In genomic region chr8:75082181-75082805, GRCm38 (mm10) we compare ENCODE assay signal across 27 mouse cellular contexts. TPM values are rescaled to one million over a fixed set of nuclear protein-coding genes. Genes with fewer than 3 reads are reported as not detected.
DNase-seq lines count a peak whose midpoint lies in the region; ATAC-seq and TF ChIP-seq lines count a peak whose summit lies in the region.
"Had no signal": no experiment of that assay in that cellular context is flagged by ENCODE, and none has a peak within 500 bp of the region (broad histone marks: within the 10 kb centered on the region; RNA-seq: fewer than 3 reads in every experiment).

No protein-coding gene starts in this region.

- H3K4me2 ChIP-seq in liver, embryonic 11.5 days, result no peak overlapping the region
- no peak overlapping the region for H3K4me2 ChIP-seq in liver, embryonic 16.5 days (ENCODE audit: low read depth, low read length)
- H3K4me2 ChIP-seq: hindbrain, embryonic 13.5 days had no signal

- H3K27me3 ChIP-seq in liver, embryonic 11.5 days (replicated peaks; ENCODE audit: control insufficient read depth, insufficient read depth, low read length), result no peaks in the 10 kb centered on the region
- peaks cover 8% of the 10 kb centered on the region for H3K27me3 ChIP-seq in erythroblast, embryonic 14.5 days (ENCODE audit: control insufficient read depth)
- no peaks in the 10 kb centered on the region for H3K27me3 ChIP-seq in liver, embryonic 16.5 days (ENCODE audit: control insufficient read depth, insufficient read depth, low read depth, low read length)
- H3K27me3 ChIP-seq: heart, embryonic 13.5 days; hindbrain, embryonic 13.5 days had no signal

- no peaks in the 10 kb centered on the region for H3K36me3 ChIP-seq in liver, embryonic 11.5 days (ENCODE audit: control insufficient read depth, insufficient read depth, low read length)
- H3K36me3 ChIP-seq in erythroblast, embryonic 14.5 days (ENCODE audit: control insufficient read depth), result no peaks in the 10 kb centered on the region
- no peaks in the 10 kb centered on the region for H3K36me3 ChIP-seq in liver, embryonic 16.5 days (ENCODE audit: control insufficient read depth, insufficient read depth)
- H3K36me3 ChIP-seq: embryonic facial prominence, embryonic 10.5 days; G1E; heart, embryonic 13.5 days; hindbrain, embryonic 13.5 days had no signal

- WGBS in liver, embryonic 11.5 days, result 62% methylated on average over 6 of the region's 6 CpGs
- WGBS in liver, embryonic 16.5 days (ENCODE audit: insufficient replicate concordance), result 50% methylated on average over 6 of the region's 6 CpGs

- 0 out of 2 replicates have a peak, but pooled peaks cover 14% of the 10 kb centered on the region for H3K4me1 ChIP-seq in liver, embryonic 11.5 days (replicated peaks; ENCODE audit: control insufficient read depth, insufficient read depth, low read length)
- peaks cover 75% of the 10 kb centered on the region for H3K4me1 ChIP-seq in erythroblast, embryonic 14.5 days (ENCODE audit: control insufficient read depth)
- H3K4me1 ChIP-seq in liver, embryonic 16.5 days (ENCODE audit: control insufficient read depth, low read depth, low read length), result peaks cover 28% of the 10 kb centered on the region

- TF ChIP-seq CTCF in layer of hippocampus, adult 2 months (conservative IDR thresholded peaks at IDR 0.05), result no peak; the same call in 1 of the 2 replicates

- DNase-seq in liver, embryonic 11.5 days (ENCODE audit: low spot score), result no peak
- DNase-seq in liver, result no peak
- DNase-seq in right cerebral cortex, postnatal 25 days, result no peak
- DNase-seq in spleen, adult 18-20 months, result no peak
- no peak for DNase-seq in layer of hippocampus, adult 2 months (ENCODE audit: low spot score in 2 of 2)
- DNase-seq: adrenal gland, postnatal 10 days; cerebellum, adult 11 months; cerebellum, postnatal 10 days; forebrain, postnatal 0 days; gastrocnemius, postnatal 25 days; heart, adult 2 months; heart, postnatal 14 days; kidney, adult 8-10 months; kidney, postnatal 10 days; layer of hippocampus, postnatal 36 days; lung, adult 18-20 months; lung, postnatal 14 days; midbrain, embryonic 14.5 days; right cerebral cortex, postnatal 14 days; thymus, postnatal 25 days had no signal

- H3K9me3 ChIP-seq in liver, embryonic 11.5 days (ENCODE audit: control insufficient read depth, low read length), result no peaks in the 10 kb centered on the region
- peaks cover 9% of the 10 kb centered on the region for H3K9me3 ChIP-seq in erythroblast, embryonic 14.5 days (ENCODE audit: control insufficient read depth, low read length)
- no peaks in the 10 kb centered on the region for H3K9me3 ChIP-seq in liver, embryonic 16.5 days (replicated peaks; ENCODE audit: control insufficient read depth, low read length)
- H3K9me3 ChIP-seq: embryonic facial prominence, embryonic 10.5 days; G1E; heart, embryonic 13.5 days; hindbrain, embryonic 13.5 days had no signal

- no peak overlapping the region for H3K9ac ChIP-seq in liver, embryonic 11.5 days (ENCODE audit: low read depth, low read length)
- H3K9ac ChIP-seq in liver, embryonic 16.5 days (ENCODE audit: low read depth, low read length), result no peak overlapping the region
- H3K9ac ChIP-seq: forebrain, postnatal 0 days; heart, embryonic 13.5 days; hindbrain, embryonic 13.5 days had no signal

- peak overlapping the region; percentile 24; the same call in 1 of the 2 replicates for H3K27ac ChIP-seq in liver, embryonic 11.5 days (ENCODE audit: low read depth, low read length)
- 0 out of 2 replicates have a peak overlapping the region, but pooled peaks have one; percentile 3 for H3K27ac ChIP-seq in liver, embryonic 16.5 days (ENCODE audit: low read length)
- H3K27ac ChIP-seq in layer of hippocampus, adult 2 months, result no peak overlapping the region
- H3K27ac ChIP-seq: embryonic facial prominence, embryonic 10.5 days; heart, adult 2 months; hindbrain, embryonic 13.5 days had no signal

- H3K4me3 ChIP-seq in liver, embryonic 11.5 days (ENCODE audit: low read depth, low read length), result no peak overlapping the region
- peak overlapping the region; percentile 75 for H3K4me3 ChIP-seq in erythroblast, embryonic 14.5 days (replicated peaks)
- no peak overlapping the region for H3K4me3 ChIP-seq in liver, embryonic 16.5 days (ENCODE audit: low read depth, low read length)
- H3K4me3 ChIP-seq in layer of hippocampus, adult 2 months, result no peak overlapping the region
- H3K4me3 ChIP-seq: embryonic facial prominence, embryonic 10.5 days; heart, adult 2 months; hindbrain, embryonic 13.5 days had no signal

- ATAC-seq in liver, embryonic 11.5 days (replicated peaks; ENCODE audit: low FRiP score), result no peak
- ATAC-seq in liver, embryonic 16.5 days (ENCODE audit: low read depth), result no peak
- ATAC-seq: forebrain, postnatal 0 days; inflammation-experienced regulatory T-cells, adult 6 months had no signal

RNA-seq across cellular contexts. Expression of gene Hmox1, which starts 11.1 kb away (rescaled TPM):
- 80.3 and 95.8 TPM in 2 replicates for polyA plus RNA-seq in liver, embryonic 11.5 days (2014; fragmentation: Nextera tagmentation; extraction: Ambion mirVana)
- 3.0 and 5.4 TPM in 2 replicates for polyA plus RNA-seq in erythroblast, embryonic 14.5 days (2012)
- polyA plus RNA-seq in liver, embryonic 16.5 days (2015; fragmentation: Nextera tagmentation; extraction: Ambion mirVana), result 158 and 159 TPM in 2 replicates
- total RNA-seq in layer of hippocampus, adult 2 months (2021), result 1 to 10 TPM; 6.1 to 6.2 TPM

RNA-seq across cellular contexts. Expression of gene Mcm5, which starts 27.1 kb away (rescaled TPM):
- 278 and 324 TPM in 2 replicates for polyA plus RNA-seq in liver, embryonic 11.5 days (2014; fragmentation: Nextera tagmentation; extraction: Ambion mirVana)
- 11.0 and 11.4 TPM in 2 replicates for polyA plus RNA-seq in erythroblast, embryonic 14.5 days (2012)
- 130 and 137 TPM in 2 replicates for polyA plus RNA-seq in liver, embryonic 16.5 days (2015; fragmentation: Nextera tagmentation; extraction: Ambion mirVana)
- total RNA-seq in layer of hippocampus, adult 2 months (2021), result 1 to 10 TPM; 6.1 to 8.8 TPM

RNA-seq across cellular contexts. Expression of gene Tom1, which starts 48.8 kb away (rescaled TPM):
- 22.2 and 24.6 TPM in 2 replicates for polyA plus RNA-seq in liver, embryonic 11.5 days (2014; fragmentation: Nextera tagmentation; extraction: Ambion mirVana)
- polyA plus RNA-seq in erythroblast, embryonic 14.5 days (2012), result 0.33 and 0.47 TPM in 2 replicates
- polyA plus RNA-seq in liver, embryonic 16.5 days (2015; fragmentation: Nextera tagmentation; extraction: Ambion mirVana), result 14.0 and 14.4 TPM in 2 replicates
- total RNA-seq in layer of hippocampus, adult 2 months (2021), result 10 to 100 TPM; 38.7 to 40.5 TPM

Comparison
In these comparisons a context has a peak if more than half of its experiments do, and no peak if none do; other contexts are left out.
1. RNA of gene Hmox1, which starts 11.1 kb away (polyA plus RNA-seq): 158 to 159 TPM in liver, embryonic 16.5 days and 80.3 to 95.8 TPM in liver, embryonic 11.5 days; 3.0 to 5.4 TPM in erythroblast, embryonic 14.5 days; every median in the first group is over 10 times any median in the second.
2. RNA of gene Mcm5, which starts 27.1 kb away (polyA plus RNA-seq): 278 to 324 TPM in liver, embryonic 11.5 days and 130 to 137 TPM in liver, embryonic 16.5 days; 11.0 to 11.4 TPM in erythroblast, embryonic 14.5 days; every median in the first group is over 10 times any median in the second.
3. RNA of gene Tom1, which starts 48.8 kb away (polyA plus RNA-seq): 22.2 to 24.6 TPM in liver, embryonic 11.5 days and 14.0 to 14.4 TPM in liver, embryonic 16.5 days; 0.33 to 0.47 TPM in erythroblast, embryonic 14.5 days; every median in the first group is over 10 times any median in the second.